Mouse (Mus musculus) CH12.LX (cell line): ENCODE results near the gene Erc1. TPM values are rescaled to one million over a fixed set of nuclear protein-coding genes. Genes with fewer than 3 reads are reported as not detected.

ENCODE experiments used
- DNase-seq: peaks from one replicate; pipeline ENCODE4 v3.0.0-alpha.2; 2013; ENCODE audit errors: extremely low read depth
- H3K27ac ChIP-seq: 2 replicates; pipeline ENCODE4 v1.5.1; 2012; ENCODE audit warnings: low read depth, mild to moderate bottlenecking, control low read depth, moderate library complexity; ENCODE audit not compliant: insufficient read depth
- H3K27me3 ChIP-seq: replicated peaks from 2 replicates; pipeline ENCODE3; 2012; ENCODE audit warnings: inconsistent platforms
- H3K36me3 ChIP-seq, 2 experiments: replicated peaks in 1 of 2; 2 replicates each; pipeline versions ENCODE3 to v1.6.1; 2012; ENCODE audit warnings: inconsistent platforms in 1 of 2, low read length in 1 of 2, mild to moderate bottlenecking in 1 of 2, mixed read lengths in 1 of 2, moderate library complexity in 1 of 2; ENCODE audit not compliant: control insufficient read depth in 1 of 2, insufficient read depth in 1 of 2
- H3K4me1 ChIP-seq, 2 experiments: 2 replicates each; pipeline ENCODE4 v1.6.1; 2012; ENCODE audit warnings: inconsistent platforms in 1 of 2, moderate library complexity in 1 of 2; ENCODE audit not compliant: insufficient read depth in 2 of 2, control insufficient read depth in 1 of 2
- H3K4me2 ChIP-seq: 2 replicates; pipeline ENCODE4 v1.6.1; 2012; ENCODE audit warnings: low read depth, mild to moderate bottlenecking, control low read depth; ENCODE audit not compliant: poor library complexity, insufficient read depth, severe bottlenecking
- H3K4me3 ChIP-seq, 3 experiments: fragments of 150-350 bp in 1 of 3; sonication (generic) in 1 of 3; replicated peaks in 1 of 3; 2 replicates each; pipeline versions ENCODE3 to v1.5.1; 2011 to 2012; ENCODE audit warnings: low read depth in 2 of 3, low read length in 2 of 3, mild to moderate bottlenecking in 2 of 3, moderate library complexity in 2 of 3, control low read depth in 1 of 3, improper control_type of control experiment in 1 of 3, inconsistent platforms in 1 of 3, mixed read lengths in 1 of 3; ENCODE audit not compliant: poor library complexity in 1 of 3
- H3K79me2 ChIP-seq: replicated peaks from 2 replicates; pipeline ENCODE4 v1.6.1; 2012; ENCODE audit warnings: mild to moderate bottlenecking, moderate library complexity; ENCODE audit not compliant: control insufficient read depth, poor library complexity, insufficient read depth, severe bottlenecking; ENCODE audit errors: extremely low read depth
- H3K9ac ChIP-seq: 2 replicates; pipeline ENCODE4 v1.6.1; 2012; ENCODE audit warnings: low read depth, mild to moderate bottlenecking, control low read depth, moderate library complexity; ENCODE audit not compliant: insufficient read depth
- H3K9me3 ChIP-seq: replicated peaks from 2 replicates; pipeline ENCODE3; 2012; ENCODE audit warnings: low read length, inconsistent platforms, mixed read lengths
- BHLHE40 ChIP-seq: IDR thresholded peaks from 2 replicates; pipeline ENCODE4 v1.6.1; 2011; ENCODE audit warnings: mild to moderate bottlenecking, low read depth, low read length, improper control_type of control experiment
- CHD2 ChIP-seq: IDR thresholded peaks from 2 replicates; pipeline ENCODE4 v1.6.1; 2011; ENCODE audit warnings: low read length, improper control_type of control experiment
- E2F4 ChIP-seq: IDR thresholded peaks from 2 replicates; pipeline ENCODE4 v1.6.1; 2011; ENCODE audit warnings: low read depth, low read length, improper control_type of control experiment; ENCODE audit not compliant: insufficient replicate concordance
- EP300 ChIP-seq: IDR thresholded peaks from 2 replicates; pipeline ENCODE4 v1.6.1; 2011; ENCODE audit warnings: low read length, improper control_type of control experiment
- ETS1 ChIP-seq: conservative IDR thresholded peaks from 2 replicates; pipeline ENCODE4 v1.6.1; 2012; ENCODE audit warnings: low read depth, mild to moderate bottlenecking, inconsistent platforms, low read length, improper control_type of control experiment, moderate library complexity
- GABPA ChIP-seq: IDR thresholded peaks from 2 replicates; pipeline ENCODE4 v1.6.1; 2012; ENCODE audit warnings: low read depth, low read length, improper control_type of control experiment, inconsistent platforms; ENCODE audit not compliant: insufficient replicate concordance
- HCFC1 ChIP-seq: IDR thresholded peaks from 2 replicates; pipeline ENCODE4 v1.6.1; 2012; ENCODE audit warnings: low read depth, mild to moderate bottlenecking, inconsistent platforms, low read length, improper control_type of control experiment
- JUND ChIP-seq: conservative IDR thresholded peaks from 2 replicates; pipeline ENCODE4 v1.6.1; 2011; ENCODE audit warnings: low read depth, low read length, improper control_type of control experiment
- KAT2A ChIP-seq: IDR thresholded peaks from 2 replicates; pipeline ENCODE4 v1.6.1; 2012; ENCODE audit warnings: low read length, improper control_type of control experiment, inconsistent platforms; ENCODE audit not compliant: insufficient replicate concordance
- MAX ChIP-seq: IDR thresholded peaks from 2 replicates; pipeline ENCODE4 v1.6.1; 2011; ENCODE audit warnings: low read length, improper control_type of control experiment
- MAZ ChIP-seq: IDR thresholded peaks from 2 replicates; pipeline ENCODE4 v1.6.1; 2012; ENCODE audit warnings: low read depth, mild to moderate bottlenecking, inconsistent platforms, low read length, improper control_type of control experiment, moderate library complexity
- MEF2A ChIP-seq: IDR thresholded peaks from 2 replicates; pipeline ENCODE4 v1.6.1; 2014; ENCODE audit warnings: low read depth, mild to moderate bottlenecking, inconsistent platforms, low read length, improper control_type of control experiment, borderline replicate concordance
- MYC ChIP-seq: IDR thresholded peaks from 2 replicates; pipeline ENCODE4 v1.6.1; 2011; ENCODE audit warnings: low read depth, mild to moderate bottlenecking, improper control_type of control experiment, low read length
- POLR2A ChIP-seq: IDR thresholded peaks from 2 replicates; pipeline ENCODE4 v1.6.1; 2011; ENCODE audit warnings: low read depth, mild to moderate bottlenecking, improper control_type of control experiment, low read length
- POLR2AphosphoS2 ChIP-seq: IDR thresholded peaks from 2 replicates; pipeline ENCODE4 v1.6.1; 2011; ENCODE audit warnings: low read depth, low read length, improper control_type of control experiment
- SMC3 ChIP-seq: IDR thresholded peaks from 2 replicates; pipeline ENCODE4 v1.6.1; 2011; ENCODE audit warnings: low read depth, low read length, improper control_type of control experiment
- TBP ChIP-seq: conservative IDR thresholded peaks from 2 replicates; pipeline ENCODE4 v1.6.1; 2011; ENCODE audit warnings: low read depth, low read length, improper control_type of control experiment
- TCF12 ChIP-seq: IDR thresholded peaks from 2 replicates; pipeline ENCODE4 v1.6.1; 2014; ENCODE audit warnings: low read depth, mild to moderate bottlenecking, inconsistent platforms, low read length, improper control_type of control experiment
- USF1 ChIP-seq: IDR thresholded peaks from 2 replicates; pipeline ENCODE4 v1.6.1; 2014; ENCODE audit warnings: low read depth, mild to moderate bottlenecking, inconsistent platforms, low read length, improper control_type of control experiment
- USF2 ChIP-seq: conservative IDR thresholded peaks from 2 replicates; pipeline ENCODE4 v1.6.1; 2011; ENCODE audit warnings: low read depth, low read length, improper control_type of control experiment
- dilution Hi-C: fragments of 300-500 bp; cut with MboI; formaldehyde crosslinking; loops from 2 replicates; pipeline ENCODE4 v1.14.3; 2020; ENCODE audit warnings: low sequenced_read_pairs; ENCODE audit not compliant: extremely low pct_unique_long_range_greater_than_20kb, extremely low pct_ligation_motif_present
- in situ Hi-C: fragments of 300-500 bp; cut with MboI; formaldehyde crosslinking; loops from 3 replicates; pipeline ENCODE4 v1.14.3; 2019; ENCODE audit warnings: low sequenced_read_pairs, low pct_ligation_motif_present, low pct_unique_long_range_greater_than_20kb, mixed read lengths
- polyA plus RNA-seq: library from polyadenylated mRNA; unstranded; fragments of >175 nt; gene quantifications from 2 replicates; pipeline ENCODE4 v1.2.1, GENCODE M21; 2012; ENCODE audit warnings: low read depth; ENCODE audit not compliant: insufficient read length
- total RNA-seq, 2 experiments: library from RNA; depleted of rRNA; stranded (reverse); fragments of 300-350 nt in 1 of 2; fragments of >200 nt in 1 of 2; gene quantifications; 2 replicates each; pipeline ENCODE4 v1.2.3; 2012 to 2014

The Erc1 gene
- total and polyA plus RNA-seq, 3 experiments = 1.4 to 3.3 (median 2.5) TPM

DNA sequence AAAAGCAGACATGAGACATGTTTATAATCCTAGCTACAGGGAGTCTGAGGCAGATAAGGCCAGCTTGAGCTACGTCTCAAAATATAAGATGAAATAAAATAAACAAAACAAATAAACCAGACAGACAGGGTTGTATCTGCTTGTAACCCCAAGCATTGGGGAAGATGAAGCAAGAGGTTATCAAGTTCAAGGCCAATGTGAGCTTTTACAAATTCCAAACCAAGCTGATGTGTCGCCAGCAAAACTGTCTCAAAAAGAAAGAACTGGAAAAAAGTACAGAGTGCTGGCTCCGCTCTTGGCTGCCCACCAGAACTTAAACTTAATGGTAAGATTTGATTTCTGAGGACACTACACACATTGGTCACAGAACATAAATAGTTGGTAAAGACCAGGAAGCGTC, 21.3 kb downstream of the Erc1 start:
- H3K79me2 ChIP-seq = no peaks in the 10 kb centered on the region; the same call in 1 of the 2 replicates
- no peak for TF ChIP-seq GABPA
- TF ChIP-seq MYC = no peak
- no peak for TF ChIP-seq TBP
- no peak for TF ChIP-seq USF1
- TF ChIP-seq BHLHE40 = no peak
- no peak for TF ChIP-seq HCFC1
- TF ChIP-seq USF2 = no peak
- TF ChIP-seq SMC3 = no peak
- TF ChIP-seq MAZ = no peak
- no peak for TF ChIP-seq TCF12
- no peak for TF ChIP-seq KAT2A
- no peak for TF ChIP-seq ETS1
- no peak for TF ChIP-seq JUND
- TF ChIP-seq POLR2AphosphoS2 = no peak
- no peak for TF ChIP-seq E2F4
- TF ChIP-seq MEF2A = no peak
- in situ Hi-C loops (no loop called here), dilution Hi-C loops (no loop called here)
- H3K4me1 ChIP-seq = no peaks in the 10 kb centered on the region
- H3K4me3 ChIP-seq = no peak overlapping the region
- peaks cover 2 to 4% of the 10 kb centered on the region in 2 experiments for H3K36me3 ChIP-seq
- H3K9ac ChIP-seq = no peak overlapping the region
- no peak overlapping the region for H3K4me2 ChIP-seq
- H3K9me3 ChIP-seq = no peaks in the 10 kb centered on the region
- H3K27ac ChIP-seq = no peak overlapping the region
- no peaks in the 10 kb centered on the region for H3K27me3 ChIP-seq
- DNase-seq = no peak

DNA sequence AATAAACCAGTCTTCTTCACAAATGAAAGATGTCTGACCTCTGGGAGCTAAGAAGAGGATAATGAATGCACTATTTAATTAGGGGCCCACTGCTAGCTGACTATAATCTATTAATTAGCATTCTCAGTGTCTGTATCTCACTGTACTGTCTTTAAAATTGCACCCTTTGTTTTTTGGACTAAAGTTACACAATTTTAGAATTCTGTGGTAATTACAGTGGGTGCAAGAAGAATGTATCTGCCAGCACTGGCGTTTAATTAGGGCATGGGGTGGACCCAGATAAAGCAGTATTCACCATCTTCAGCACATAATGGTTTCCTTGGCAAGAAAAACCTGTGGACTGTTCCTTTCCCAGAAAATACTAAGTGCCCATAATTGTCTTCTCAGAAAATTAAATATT, 25.8 kb downstream of the Erc1 start:
- Histone ChIP-seq H3K4me2 (no peak overlapping the region), H3K9me3 (no peaks in the 10 kb centered on the region), H3K4me1 (no peaks in the 10 kb centered on the region), H3K27ac (no peak overlapping the region), H3K4me3 (no peak overlapping the region), H3K36me3 (peaks cover 2 to 4% of the 10 kb centered on the region in 2 experiments), H3K27me3 (no peaks in the 10 kb centered on the region), H3K79me2 (no peaks in the 10 kb centered on the region; the same call in 1 of the 2 replicates), H3K9ac (no peak overlapping the region)
- in situ Hi-C loops = loop anchor here (25.0 kb wide), 1 partner anchor 90 kb away; the partner anchor contains the start of gene Rad52
- TF ChIP-seq MAZ (no peak), POLR2A (no peak), TCF12 (no peak), USF1 (no peak), EP300 (no peak), CHD2 (no peak), MAX (no peak)
- no peak for DNase-seq
- dilution Hi-C loops = no loop called here
